Mouse (Mus musculus) right cerebral cortex, postnatal 4 days (tissue): ENCODE results near the gene Zfyve16.

ENCODE experiments used
- DNase-seq: peaks from one replicate; pipeline ENCODE4 v3.0.0-alpha.2; 2022

Gene Zfyve16

GRCm38 (mm10) chr13:92464698-92465097 is 66.0 kb downstream of the Zfyve16 start:
- no peak for DNase-seq

- no peak for DNase-seq
Observed at GRCm38 (mm10) chr13:92446872-92447271, 83.8 kb downstream of the Zfyve16 start.

GRCm38 (mm10) chr13:92440286-92440685 is 90.4 kb downstream of the Zfyve16 start:
- no peak for DNase-seq

GRCm38 (mm10) chr13:92438656-92439055 is 92.0 kb downstream of the Zfyve16 start:
- DNase-seq = no peak
